Mouse (Mus musculus) thymus, adult 2 months (tissue): ENCODE results near the gene Scube2. TPM values are rescaled to one million over a fixed set of nuclear protein-coding genes. Genes with fewer than 3 reads are reported as not detected.

Source experiments
- DNase-seq: peaks from one replicate; pipeline ENCODE4 v3.0.0; 2021
- H3K27ac ChIP-seq: fragments of 200-500 bp; 2 replicates; pipeline ENCODE4 v1.5.1; 2012; ENCODE audit warnings: low read length, control low read depth; ENCODE audit not compliant: control insufficient read depth, insufficient read depth
- H3K27me3 ChIP-seq: fragments of 200-500 bp; 2 replicates; pipeline ENCODE4 v1.6.1; 2012; ENCODE audit warnings: mild to moderate bottlenecking, low read length, moderate library complexity, mixed read lengths; ENCODE audit not compliant: control insufficient read depth, insufficient read depth
- H3K36me3 ChIP-seq: fragments of 200-500 bp; 2 replicates; pipeline ENCODE4 v1.6.1; 2012; ENCODE audit warnings: mild to moderate bottlenecking, low read length, moderate library complexity; ENCODE audit not compliant: control insufficient read depth, insufficient read depth
- H3K4me1 ChIP-seq: fragments of 200-500 bp; replicated peaks from 2 replicates; pipeline ENCODE4 v1.6.1; 2012; ENCODE audit warnings: low read length; ENCODE audit not compliant: control insufficient read depth, insufficient read depth
- H3K4me3 ChIP-seq: fragments of 200-500 bp; 2 replicates; pipeline ENCODE4 v1.5.1; 2012; ENCODE audit warnings: mild to moderate bottlenecking, low read length, control low read depth, moderate library complexity; ENCODE audit not compliant: control insufficient read depth, insufficient read depth
- CTCF ChIP-seq: fragments of 200-500 bp; IDR thresholded peaks from 2 replicates; pipeline ENCODE4 v1.5.1; 2012; ENCODE audit warnings: mild to moderate bottlenecking, control low read depth, low read length, moderate library complexity, borderline replicate concordance; ENCODE audit not compliant: control insufficient read depth, poor library complexity, insufficient read depth; ENCODE audit errors: extremely low read depth
- POLR2A ChIP-seq: fragments of 200-500 bp; IDR thresholded peaks from 2 replicates; pipeline ENCODE4 v1.6.1; 2012; ENCODE audit warnings: mild to moderate bottlenecking, low read length, control low read depth, moderate library complexity; ENCODE audit not compliant: control insufficient read depth, poor library complexity, insufficient read depth; ENCODE audit errors: extremely low read depth
- WGBS: fragments of 180-500 bp; shearing (Covaris S2); methylation state at CpG from one replicate; pipeline ENCODE4 v1.1.7; 2018; 5-methylcytosine and 5-hydroxymethylcytosine counted together
- polyA plus RNA-seq: library from polyadenylated mRNA; depleted of rRNA; stranded (reverse); fragments of >200 nt; gene quantifications from 2 replicates; pipeline ENCODE4 v1.2.3, GENCODE M21; 2012

Gene Scube2
- polyA plus RNA-seq, 1 experiment: 0.34 TPM

GRCm38 (mm10) chr7:109890256-109890655 is 24.8 kb upstream of the Scube2 start:
- H3K4me3 ChIP-seq: no peak overlapping the region
- H3K27ac ChIP-seq: no peak overlapping the region
- no peaks in the 10 kb centered on the region for H3K36me3 ChIP-seq
- WGBS: 95% methylated on average over 2 of the region's 2 CpGs
- no peaks in the 10 kb centered on the region for H3K27me3 ChIP-seq
- TF ChIP-seq POLR2A (no peak), CTCF (no peak)
- no peak for DNase-seq
- H3K4me1 ChIP-seq: no peaks in the 10 kb centered on the region

GRCm38 (mm10) chr7:109889300-109889699 is 23.8 kb upstream of the Scube2 start:
- Histone ChIP-seq H3K27me3 (no peaks in the 10 kb centered on the region), H3K27ac (no peak overlapping the region), H3K4me1 (no peaks in the 10 kb centered on the region), H3K4me3 (no peak overlapping the region), H3K36me3 (no peaks in the 10 kb centered on the region)
- WGBS: 35% methylated on average over 5 of the region's 5 CpGs
- no peak for DNase-seq
- TF ChIP-seq CTCF (no peak), POLR2A (no peak)

- H3K36me3 ChIP-seq: no peaks in the 10 kb centered on the region
- TF ChIP-seq CTCF (no peak), POLR2A (no peak)
- no peak overlapping the region for H3K27ac ChIP-seq
- WGBS: 88% methylated on average over 1 of the region's 1 CpGs
- no peaks in the 10 kb centered on the region for H3K4me1 ChIP-seq
- no peak for DNase-seq
- H3K27me3 ChIP-seq: no peaks in the 10 kb centered on the region
- no peak overlapping the region for H3K4me3 ChIP-seq
Observed at GRCm38 (mm10) chr7:109886249-109886648, 20.8 kb upstream of the Scube2 start.

GRCm38 (mm10) chr7:109882574-109882973 is 17.1 kb upstream of the Scube2 start:
- DNase-seq: no peak
- WGBS: 95% methylated on average over 2 of the region's 2 CpGs
- H3K27ac ChIP-seq: no peak overlapping the region
- no peak overlapping the region for H3K4me3 ChIP-seq
- no peaks in the 10 kb centered on the region for H3K27me3 ChIP-seq
- no peaks in the 10 kb centered on the region for H3K36me3 ChIP-seq
- no peaks in the 10 kb centered on the region for H3K4me1 ChIP-seq
- TF ChIP-seq CTCF: no peak
- TF ChIP-seq POLR2A: no peak

GRCm38 (mm10) chr7:109881561-109882099 is 16.2 kb upstream of the Scube2 start:
- H3K27me3 ChIP-seq: no peaks in the 10 kb centered on the region
- 59% methylated on average over 2 of the region's 2 CpGs for WGBS
- no peaks in the 10 kb centered on the region for H3K36me3 ChIP-seq
- H3K27ac ChIP-seq: no peak overlapping the region
- H3K4me3 ChIP-seq: no peak overlapping the region
- no peak for TF ChIP-seq CTCF
- TF ChIP-seq POLR2A: no peak
- H3K4me1 ChIP-seq: no peaks in the 10 kb centered on the region
- DNase-seq: no peak

- no peak for TF ChIP-seq POLR2A
- TF ChIP-seq CTCF: no peak
- Histone ChIP-seq H3K4me3 (no peak overlapping the region), H3K4me1 (no peaks in the 10 kb centered on the region), H3K27ac (no peak overlapping the region), H3K27me3 (no peaks in the 10 kb centered on the region), H3K36me3 (no peaks in the 10 kb centered on the region)
- no peak for DNase-seq
- 63% methylated on average over 12 of the region's 12 CpGs for WGBS
Observed at GRCm38 (mm10) chr7:109879158-109879557, 13.7 kb upstream of the Scube2 start.

GRCm38 (mm10) chr7:109876085-109876484 is 10.6 kb upstream of the Scube2 start:
- TF ChIP-seq CTCF (no peak), POLR2A (no peak)
- no peak for DNase-seq
- H3K36me3 ChIP-seq: no peaks in the 10 kb centered on the region
- 88% methylated on average over 8 of the region's 8 CpGs for WGBS
- no peaks in the 10 kb centered on the region for H3K4me1 ChIP-seq
- no peak overlapping the region for H3K27ac ChIP-seq
- H3K4me3 ChIP-seq: no peak overlapping the region
- H3K27me3 ChIP-seq: no peaks in the 10 kb centered on the region
